In genomic region chr17:28874825-28875224, GRCm38 (mm10) we compare ENCODE assay signal across 10 mouse cellular contexts. TPM values are rescaled to one million over a fixed set of nuclear protein-coding genes. Genes with fewer than 3 reads are reported as not detected.
DNase-seq lines count a peak whose midpoint lies in the region; ATAC-seq and TF ChIP-seq lines count a peak whose summit lies in the region.
"Had no signal": no experiment of that assay in that cellular context is flagged by ENCODE, and none has a peak within 500 bp of the region (broad histone marks: within the 10 kb centered on the region; RNA-seq: fewer than 3 reads in every experiment).

No protein-coding gene starts in this region.

- no peak for TF ChIP-seq POLR2A in lung, adult 2 months (IDR thresholded peaks at IDR 0.05; ENCODE audit: borderline replicate concordance, extremely low read depth, low read depth, low read length)

- 31% methylated on average over 7 of the region's 7 CpGs for WGBS in lung, adult 2 months
- 69% methylated on average over 7 of the region's 7 CpGs for WGBS in neural tube, embryonic 15.5 days
- 74% methylated on average over 7 of the region's 7 CpGs for WGBS in midbrain, embryonic 13.5 days
- 72% methylated on average over 7 of the region's 7 CpGs for WGBS in hindbrain, embryonic 12.5 days

- H3K9ac ChIP-seq in neural tube, embryonic 15.5 days (replicated peaks) = no peak overlapping the region
- no peak overlapping the region for H3K9ac ChIP-seq in midbrain, embryonic 13.5 days (replicated peaks)
- no peak overlapping the region for H3K9ac ChIP-seq in hindbrain, embryonic 12.5 days
- H3K9ac ChIP-seq: liver, embryonic 15.5 days had no signal

- H3K36me3 ChIP-seq in neural tube, embryonic 15.5 days = no peaks in the 10 kb centered on the region
- no peaks in the 10 kb centered on the region for H3K36me3 ChIP-seq in midbrain, embryonic 13.5 days
- H3K36me3 ChIP-seq in hindbrain, embryonic 12.5 days = no peaks in the 10 kb centered on the region
- H3K36me3 ChIP-seq: liver, embryonic 15.5 days had no signal

- ATAC-seq in neural tube, embryonic 15.5 days (ENCODE audit: low FRiP score) = no peak
- no peak for ATAC-seq in midbrain, embryonic 13.5 days
- no peak for ATAC-seq in hindbrain, embryonic 12.5 days (ENCODE audit: low FRiP score)

- H3K4me2 ChIP-seq in neural tube, embryonic 15.5 days = no peak overlapping the region
- no peak overlapping the region for H3K4me2 ChIP-seq in midbrain, embryonic 13.5 days (replicated peaks)
- no peak overlapping the region for H3K4me2 ChIP-seq in hindbrain, embryonic 12.5 days (replicated peaks)
- H3K4me2 ChIP-seq: liver, embryonic 15.5 days had no signal

- peak; percentile 72 to 77 for DNase-seq in cerebellum, postnatal 10 days
- DNase-seq in cerebellum, adult 9-11 months = no peak
- peak; percentile 26 for DNase-seq in NIH3T3 (ENCODE audit: low read depth)
- DNase-seq in heart, adult 8-10 months (ENCODE audit: low spot score) = peak; percentile 53
- DNase-seq in lung, adult 2 months = peak; percentile 12
- DNase-seq: retina, postnatal 1 day had no signal

- H3K27me3 ChIP-seq in neural tube, embryonic 15.5 days (replicated peaks) = no peaks in the 10 kb centered on the region
- peaks cover 4% of the 10 kb centered on the region; the same call in 1 of the 2 replicates for H3K27me3 ChIP-seq in midbrain, embryonic 13.5 days
- H3K27me3 ChIP-seq in hindbrain, embryonic 12.5 days = no peaks in the 10 kb centered on the region; the same call in 1 of the 2 replicates

- 0 out of 2 replicates have a peak, but pooled peaks cover under 1% of the 10 kb centered on the region for H3K4me1 ChIP-seq in lung, adult 2 months (ENCODE audit: control insufficient read depth, insufficient read depth, low read length)
- peaks cover 11% of the 10 kb centered on the region for H3K4me1 ChIP-seq in neural tube, embryonic 15.5 days
- peaks cover 24% of the 10 kb centered on the region for H3K4me1 ChIP-seq in midbrain, embryonic 13.5 days (replicated peaks)
- H3K4me1 ChIP-seq in hindbrain, embryonic 12.5 days = peaks cover 3% of the 10 kb centered on the region

- H3K27ac ChIP-seq in neural tube, embryonic 15.5 days (replicated peaks) = no peak overlapping the region
- H3K27ac ChIP-seq in midbrain, embryonic 13.5 days = no peak overlapping the region
- no peak overlapping the region for H3K27ac ChIP-seq in hindbrain, embryonic 12.5 days
- H3K27ac ChIP-seq: liver, embryonic 15.5 days had no signal

- no peaks in the 10 kb centered on the region for H3K9me3 ChIP-seq in neural tube, embryonic 15.5 days (replicated peaks)
- H3K9me3 ChIP-seq in midbrain, embryonic 13.5 days = no peaks in the 10 kb centered on the region
- no peaks in the 10 kb centered on the region for H3K9me3 ChIP-seq in hindbrain, embryonic 12.5 days (replicated peaks)
- H3K9me3 ChIP-seq: liver, embryonic 15.5 days had no signal

- TF ChIP-seq CTCF in lung, adult 2 months (IDR thresholded peaks at IDR 0.05; ENCODE audit: insufficient read depth, low read length) = no peak

- no peak overlapping the region for H3K4me3 ChIP-seq in lung, adult 2 months (replicated peaks; ENCODE audit: extremely low read depth, low read depth, low read length)
- no peak overlapping the region for H3K4me3 ChIP-seq in neural tube, embryonic 15.5 days (replicated peaks)
- H3K4me3 ChIP-seq in midbrain, embryonic 13.5 days (replicated peaks) = no peak overlapping the region
- no peak overlapping the region for H3K4me3 ChIP-seq in hindbrain, embryonic 12.5 days
- H3K4me3 ChIP-seq: liver, embryonic 15.5 days had no signal

RNA-seq across cellular contexts. Expression of gene Pnpla1, which starts 16.6 kb away (rescaled TPM):
- under 1 TPM in 2 of 4 experiments, not detected in 2; 0.05 to 0.11 TPM for total RNA-seq in heart, adult 8-10 months (2022)
- 0.12 and 3.9 TPM in 2 replicates for polyA plus RNA-seq in lung, adult 2 months (2012; rRNA removed)
- 0.06 and 0.15 TPM in 2 replicates for polyA plus RNA-seq in neural tube, embryonic 15.5 days (2015; fragmentation: Nextera tagmentation; extraction: Ambion mirVana)
- not detected in 2 replicates for polyA plus RNA-seq in midbrain, embryonic 13.5 days (2015; fragmentation: Nextera tagmentation; extraction: Ambion mirVana)
- not detected in 2 replicates for polyA plus RNA-seq in hindbrain, embryonic 12.5 days (2016; fragmentation: Nextera tagmentation; extraction: Ambion mirVana)

RNA-seq across cellular contexts. Expression of gene 4930539E08Rik, which starts 40.3 kb away (rescaled TPM):
- total RNA-seq in heart, adult 8-10 months (2022) = under 1 TPM in 1 of 4 experiments, not detected in 3; 0.06 TPM
- 0.05 and 0.14 TPM in 2 replicates for polyA plus RNA-seq in lung, adult 2 months (2012; rRNA removed)
- polyA plus RNA-seq in neural tube, embryonic 15.5 days (2015; fragmentation: Nextera tagmentation; extraction: Ambion mirVana) = 1.1 and 1.6 TPM in 2 replicates
- polyA plus RNA-seq in midbrain, embryonic 13.5 days (2015; fragmentation: Nextera tagmentation; extraction: Ambion mirVana) = 0.44 and 1.1 TPM in 2 replicates
- polyA plus RNA-seq in hindbrain, embryonic 12.5 days (2016; fragmentation: Nextera tagmentation; extraction: Ambion mirVana) = 0.10 and 0.13 TPM in 2 replicates
